Mouse (Mus musculus) hindbrain, embryonic 11.5 days (tissue): ENCODE measurements around the gene Iqcd. TPM values are rescaled to one million over a fixed set of nuclear protein-coding genes. Genes with fewer than 3 reads are reported as not detected.

Source experiments
- ATAC-seq: fragments of 200-750 bp; cut with Nextera tagmentation; 2 replicates; pipeline ENCODE4 v1.8.0; 2017; ENCODE audit warnings: mild to moderate bottlenecking, moderate TSS enrichment, moderate library complexity; ENCODE audit not compliant: low FRiP score
- DNase-seq: peaks from one replicate; pipeline ENCODE4 v3.0.0-alpha.2; 2015; ENCODE audit warnings: low spot score
- H3K27ac ChIP-seq: fragments of 300-500 bp; sonication (generic); 2 replicates; pipeline ENCODE4 v1.5.1; 2014; ENCODE audit warnings: mild to moderate bottlenecking, low read depth, low read length
- H3K27me3 ChIP-seq: fragments of 300-500 bp; sonication (generic); 2 replicates; pipeline ENCODE4 v1.6.1; 2014; ENCODE audit warnings: mild to moderate bottlenecking, low read length, moderate library complexity, mixed read lengths; ENCODE audit not compliant: control insufficient read depth, insufficient read depth
- H3K36me3 ChIP-seq: fragments of 300-500 bp; sonication (generic); 2 replicates; pipeline ENCODE4 v1.6.1; 2014; ENCODE audit warnings: mild to moderate bottlenecking, low read length, moderate library complexity, mixed read lengths; ENCODE audit not compliant: control insufficient read depth, insufficient read depth
- H3K4me1 ChIP-seq: fragments of 300-500 bp; sonication (generic); replicated peaks from 2 replicates; pipeline ENCODE4 v1.6.1; 2014; ENCODE audit warnings: low read length, mixed read lengths; ENCODE audit not compliant: control insufficient read depth, insufficient read depth
- H3K4me2 ChIP-seq: fragments of 300-500 bp; sonication (generic); replicated peaks from 2 replicates; pipeline ENCODE4 v1.6.1; 2014; ENCODE audit warnings: mild to moderate bottlenecking, low read depth, low read length
- H3K4me3 ChIP-seq: fragments of 300-500 bp; sonication (generic); 2 replicates; pipeline ENCODE4 v1.5.1; 2014; ENCODE audit warnings: low read depth, low read length
- H3K9ac ChIP-seq: fragments of 300-500 bp; sonication (generic); 2 replicates; pipeline ENCODE4 v1.6.1; 2014; ENCODE audit warnings: low read depth, low read length
- H3K9me3 ChIP-seq: fragments of 300-500 bp; sonication (generic); 2 replicates; pipeline ENCODE4 v1.6.1; 2016; ENCODE audit warnings: low read length; ENCODE audit not compliant: control insufficient read depth
- whole genome bisulfite sequencing: fragments of 180-500 bp; shearing (Covaris S2); extraction: QIAGEN DNeasy Blood & Tissue Kit; methylation state at CpG from one replicate; pipeline ENCODE4 v1.1.7; 2014; 5-methylcytosine and 5-hydroxymethylcytosine counted together
- polyA plus RNA-seq: library from polyadenylated mRNA; unstranded; fragments of >200 nt; fragmentation: Nextera tagmentation; extraction: Ambion mirVana; gene quantifications from 2 replicates; pipeline ENCODE4 v1.2.1, GENCODE M21; 2014

Gene Iqcd
- polyA plus RNA-seq, 1 experiment from 2014 or later: 1.1 TPM

- Histone ChIP-seq H3K27ac (peak overlapping the region; percentile 70), H3K9me3 (no peaks in the 10 kb centered on the region), H3K9ac (peak overlapping the region; percentile 1; the same call in 1 of the 2 replicates), H3K36me3 (no peaks in the 10 kb centered on the region), H3K4me2 (no peak overlapping the region), H3K4me1 (peaks cover 29% of the 10 kb centered on the region), H3K4me3 (no peak overlapping the region), H3K27me3 (no peaks in the 10 kb centered on the region)
- ATAC-seq (no peak), DNase-seq (no peak)
- 65% methylated on average over 9 of the region's 9 CpGs for WGBS
Observed at GRCm38 (mm10) chr5:120568336-120568768, 20.5 kb upstream of the Iqcd start.

GRCm38 (mm10) chr5:120568964-120569363, 19.9 kb upstream of the Iqcd start:
- Histone ChIP-seq H3K9ac (no peak overlapping the region), H3K4me3 (no peak overlapping the region), H3K9me3 (no peaks in the 10 kb centered on the region), H3K27ac (no peak overlapping the region), H3K36me3 (no peaks in the 10 kb centered on the region), H3K4me2 (no peak overlapping the region), H3K4me1 (peaks cover 28% of the 10 kb centered on the region), H3K27me3 (no peaks in the 10 kb centered on the region)
- WGBS: 94% methylated on average over 4 of the region's 4 CpGs
- DNase-seq (no peak), ATAC-seq (no peak)

GRCm38 (mm10) chr5:120569791-120570190, 19.0 kb upstream of the Iqcd start:
- Histone ChIP-seq H3K27me3 (no peaks in the 10 kb centered on the region), H3K4me2 (no peak overlapping the region), H3K36me3 (no peaks in the 10 kb centered on the region), H3K9me3 (no peaks in the 10 kb centered on the region), H3K9ac (no peak overlapping the region), H3K4me3 (no peak overlapping the region), H3K4me1 (peaks cover 28% of the 10 kb centered on the region), H3K27ac (no peak overlapping the region)
- no peak for ATAC-seq
- 86% methylated on average over 3 of the region's 3 CpGs for WGBS
- DNase-seq: no peak

- Histone ChIP-seq H3K27me3 (no peaks in the 10 kb centered on the region), H3K4me3 (no peak overlapping the region), H3K9me3 (no peaks in the 10 kb centered on the region), H3K27ac (no peak overlapping the region), H3K9ac (no peak overlapping the region), H3K4me1 (peaks cover 25% of the 10 kb centered on the region), H3K36me3 (no peaks in the 10 kb centered on the region), H3K4me2 (no peak overlapping the region)
- DNase-seq (no peak), ATAC-seq (no peak)
- WGBS: 87% methylated on average over 11 of the region's 11 CpGs
Observed at GRCm38 (mm10) chr5:120570289-120570897, 18.4 kb upstream of the Iqcd start.

GRCm38 (mm10) chr5:120571056-120571740, 17.6 kb upstream of the Iqcd start:
- Histone ChIP-seq H3K9ac (no peak overlapping the region), H3K9me3 (no peaks in the 10 kb centered on the region), H3K4me3 (no peak overlapping the region), H3K27me3 (no peaks in the 10 kb centered on the region), H3K36me3 (no peaks in the 10 kb centered on the region), H3K27ac (no peak overlapping the region), H3K4me1 (peaks cover 19% of the 10 kb centered on the region), H3K4me2 (no peak overlapping the region)
- WGBS: 53% methylated on average over 14 of the region's 14 CpGs
- ATAC-seq (no peak), DNase-seq (peak; percentile 26)

GRCm38 (mm10) chr5:120574469-120575063, 14.2 kb upstream of the Iqcd start:
- peaks cover 5% of the 10 kb centered on the region; the same call in 1 of the 2 replicates for H3K4me1 ChIP-seq
- H3K27ac ChIP-seq: no peak overlapping the region
- H3K36me3 ChIP-seq: no peaks in the 10 kb centered on the region
- no peaks in the 10 kb centered on the region for H3K27me3 ChIP-seq
- DNase-seq: no peak
- no peaks in the 10 kb centered on the region for H3K9me3 ChIP-seq
- no peak overlapping the region for H3K4me3 ChIP-seq
- WGBS: 76% methylated on average over 10 of the region's 10 CpGs
- no peak for ATAC-seq
- no peak overlapping the region for H3K9ac ChIP-seq
- H3K4me2 ChIP-seq: no peak overlapping the region

- Histone ChIP-seq H3K9ac (no peak overlapping the region), H3K36me3 (no peaks in the 10 kb centered on the region), H3K9me3 (no peaks in the 10 kb centered on the region), H3K4me3 (no peak overlapping the region), H3K4me2 (no peak overlapping the region), H3K27ac (no peak overlapping the region), H3K4me1 (peaks cover 5% of the 10 kb centered on the region; the same call in 1 of the 2 replicates), H3K27me3 (no peaks in the 10 kb centered on the region)
- WGBS: 82% methylated on average over 11 of the region's 11 CpGs
- no peak for DNase-seq
- ATAC-seq: no peak
Observed at GRCm38 (mm10) chr5:120576781-120577301, 12.0 kb upstream of the Iqcd start.

- no peaks in the 10 kb centered on the region for H3K36me3 ChIP-seq
- H3K27ac ChIP-seq: peak overlapping the region; percentile 21; the same call in 1 of the 2 replicates
- no peaks in the 10 kb centered on the region for H3K27me3 ChIP-seq
- ATAC-seq (no peak), DNase-seq (peak; percentile 22)
- no peaks in the 10 kb centered on the region for H3K9me3 ChIP-seq
- peaks cover 5% of the 10 kb centered on the region; the same call in 1 of the 2 replicates for H3K4me1 ChIP-seq
- H3K4me3 ChIP-seq: no peak overlapping the region
- no peak overlapping the region for H3K4me2 ChIP-seq
- no peak overlapping the region for H3K9ac ChIP-seq
- 38% methylated on average over 10 of the region's 10 CpGs for WGBS
Observed at GRCm38 (mm10) chr5:120577935-120578441, 10.8 kb upstream of the Iqcd start.
